Mouse (Mus musculus) intestine, embryonic 14.5 days (tissue): ENCODE data around the gene Rfc3. TPM values are rescaled to one million over a fixed set of nuclear protein-coding genes. Genes with fewer than 3 reads are reported as not detected.

ENCODE experiments used
- ATAC-seq: fragments of 200-750 bp; cut with Nextera tagmentation; replicated peaks from 2 replicates; pipeline ENCODE4 v1.8.0; 2017; ENCODE audit warnings: low read depth, moderate number of reproducible peaks, moderate TSS enrichment, moderate library complexity; ENCODE audit not compliant: low FRiP score, low TSS enrichment
- DNase-seq: peaks from one replicate; pipeline ENCODE4 v3.0.0-alpha.2; 2018; ENCODE audit warnings: low spot score
- H3K27ac ChIP-seq: fragments of 300-500 bp; sonication (generic); 2 replicates; pipeline ENCODE4 v1.5.1; 2014; ENCODE audit warnings: low read depth, mild to moderate bottlenecking, control low read depth
- H3K27me3 ChIP-seq: fragments of 300-500 bp; sonication (generic); replicated peaks from 2 replicates; pipeline ENCODE4 v1.6.1; 2014; ENCODE audit warnings: low read length, control low read depth; ENCODE audit not compliant: control insufficient read depth, insufficient read depth
- H3K36me3 ChIP-seq: fragments of 300-500 bp; sonication (generic); 2 replicates; pipeline ENCODE4 v1.6.1; 2014; ENCODE audit warnings: low read length, control low read depth; ENCODE audit not compliant: control insufficient read depth, insufficient read depth
- H3K4me1 ChIP-seq: fragments of 300-500 bp; sonication (generic); replicated peaks from 2 replicates; pipeline ENCODE4 v1.6.1; 2014; ENCODE audit warnings: low read length, control low read depth, mixed read lengths; ENCODE audit not compliant: control insufficient read depth, insufficient read depth
- H3K4me2 ChIP-seq: fragments of 300-500 bp; sonication (generic); 2 replicates; pipeline ENCODE4 v1.6.1; 2014; ENCODE audit warnings: low read length
- H3K4me3 ChIP-seq: fragments of 300-500 bp; sonication (generic); 2 replicates; pipeline ENCODE4 v1.5.1; 2014; ENCODE audit warnings: low read depth, low read length, control low read depth, mixed read lengths
- H3K9ac ChIP-seq: fragments of 300-500 bp; sonication (generic); 2 replicates; pipeline ENCODE4 v1.6.1; 2014; ENCODE audit warnings: mild to moderate bottlenecking, low read length
- H3K9me3 ChIP-seq: fragments of 300-500 bp; sonication (generic); 2 replicates; pipeline ENCODE4 v1.6.1; 2016; ENCODE audit warnings: low read length, control low read depth; ENCODE audit not compliant: control insufficient read depth
- WGBS: fragments of 180-500 bp; shearing (Covaris S2); extraction: QIAGEN DNeasy Blood & Tissue Kit; methylation state at CpG from one replicate; pipeline ENCODE4 v1.1.7; 2014; 5-methylcytosine and 5-hydroxymethylcytosine counted together
- polyA plus RNA-seq: library from polyadenylated mRNA; unstranded; fragments of >200 nt; fragmentation: Nextera tagmentation; extraction: Ambion mirVana; gene quantifications from 2 replicates; pipeline ENCODE4 v1.2.1, GENCODE M21; 2014

Rfc3 gene
- polyA plus RNA-seq, 1 experiment from 2014 or later: 95.3 TPM

- H3K4me1 ChIP-seq: no peaks in the 10 kb centered on the region
- H3K9me3 ChIP-seq: no peaks in the 10 kb centered on the region
- H3K36me3 ChIP-seq: no peaks in the 10 kb centered on the region
- no peaks in the 10 kb centered on the region for H3K27me3 ChIP-seq
- DNase-seq (no peak), ATAC-seq (no peak)
- WGBS: 88% methylated on average over 3 of the region's 3 CpGs
- no peak within 1 kb of the TSS for H3K4me3 ChIP-seq
- no peak within 1 kb of the TSS for H3K9ac ChIP-seq
- H3K4me2 ChIP-seq: no peak within 1 kb of the TSS
- H3K27ac ChIP-seq: no peak within 1 kb of the TSS
Observed at GRCm38 (mm10) chr5:151605921-151606320, 45.1 kb downstream of the Rfc3 start, which contains the start of gene Vmn2r18. Vmn2r18 (minus strand) TSS chr5:151606021.

DNA sequence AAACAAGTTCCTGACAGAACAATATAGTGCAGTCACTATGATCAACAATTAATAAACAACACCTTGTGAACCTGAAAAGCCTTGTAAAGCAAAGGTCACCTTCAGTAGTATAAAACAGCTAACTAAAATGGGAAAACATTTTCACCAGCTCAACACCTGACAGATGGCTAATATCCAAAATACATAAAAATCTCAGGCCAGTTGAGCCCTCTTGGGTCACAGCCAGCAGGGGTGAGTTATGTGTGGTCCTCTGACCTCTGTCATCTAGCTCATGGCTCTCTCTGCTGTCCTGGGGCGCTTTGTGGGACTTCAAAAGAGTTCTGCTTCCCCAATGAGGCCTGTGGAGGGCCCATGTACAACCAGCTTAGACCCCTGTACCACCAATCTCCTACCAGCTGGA, 49.3 kb downstream of the Rfc3 start:
- Histone ChIP-seq H3K4me1 (no peaks in the 10 kb centered on the region), H3K4me3 (no peak overlapping the region), H3K36me3 (no peaks in the 10 kb centered on the region), H3K27me3 (no peaks in the 10 kb centered on the region), H3K4me2 (no peak overlapping the region), H3K9ac (no peak overlapping the region), H3K9me3 (no peaks in the 10 kb centered on the region), H3K27ac (no peak overlapping the region)
- DNase-seq: no peak
- ATAC-seq: no peak
- 47% methylated on average over 1 of the region's 1 CpGs for WGBS

Other genes starting within 250 kb of the Rfc3 start
- gene Gm42906, start 223.1 kb downstream of the Rfc3 start, polyA plus RNA-seq: not detected in 2 replicates
- 0.12 TPM in 1 of 2 replicates, not detected in the other for gene Vmn2r18, start 45.2 kb downstream of the Rfc3 start, polyA plus RNA-seq